Mouse (Mus musculus) heart, postnatal 10 days (tissue): ENCODE data around the gene Adamtsl1. TPM values are rescaled to one million over a fixed set of nuclear protein-coding genes. Genes with fewer than 3 reads are reported as not detected.

Experiments used
- DNase-seq, 2 experiments: peaks; one replicate each; pipeline ENCODE4 v3.0.0; 2021
- intact Hi-C: fragments of 180-260 bp; cut with DNase I; formaldehyde crosslinking; loops from one replicate; pipeline ENCODE4 v1.15.1; 2025
- total RNA-seq, 2 experiments: library from RNA; stranded (reverse); gene quantifications; 2 replicates each; pipeline ENCODE4 v1.2.3; 2021

Adamtsl1 gene
- total RNA-seq, 2 experiments from 2014 or later = 4.9 TPM

DNA sequence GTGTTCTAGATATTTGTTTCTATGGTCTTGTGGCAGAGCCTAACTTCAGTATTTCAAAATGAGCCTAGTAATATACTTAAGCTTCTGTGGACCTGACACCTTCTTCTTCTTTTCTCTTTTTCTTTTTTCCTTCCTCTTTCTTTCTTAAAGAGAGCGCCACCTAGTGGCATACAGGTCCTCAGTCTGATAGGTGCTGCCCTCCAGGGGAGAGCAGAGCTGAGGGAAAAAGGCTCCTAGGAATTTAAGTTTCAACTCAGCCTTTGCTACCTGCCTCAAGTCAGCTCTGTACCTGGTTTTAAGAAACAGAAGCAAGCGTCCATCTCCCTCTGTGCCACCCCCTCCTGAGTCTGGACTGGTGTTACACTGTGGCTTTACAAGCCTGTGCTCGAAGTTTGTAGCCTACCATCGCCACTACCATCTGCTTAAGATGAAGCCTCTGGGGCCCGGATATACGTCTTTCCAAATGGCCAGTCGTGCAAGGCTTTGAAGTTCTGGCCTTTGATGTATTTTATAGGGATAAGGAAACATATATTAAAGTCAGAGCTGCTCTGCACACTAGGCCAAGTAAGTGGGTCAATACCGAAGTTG is 510.7 kb downstream of the Adamtsl1 start:
- intact Hi-C loops = loop anchor here (2.0 to 5.0 kb wide), 2 partner anchors 102 to 194 kb away; no protein-coding TSS in a partner anchor
- DNase-seq = peak; percentile 22 to 54

DNA sequence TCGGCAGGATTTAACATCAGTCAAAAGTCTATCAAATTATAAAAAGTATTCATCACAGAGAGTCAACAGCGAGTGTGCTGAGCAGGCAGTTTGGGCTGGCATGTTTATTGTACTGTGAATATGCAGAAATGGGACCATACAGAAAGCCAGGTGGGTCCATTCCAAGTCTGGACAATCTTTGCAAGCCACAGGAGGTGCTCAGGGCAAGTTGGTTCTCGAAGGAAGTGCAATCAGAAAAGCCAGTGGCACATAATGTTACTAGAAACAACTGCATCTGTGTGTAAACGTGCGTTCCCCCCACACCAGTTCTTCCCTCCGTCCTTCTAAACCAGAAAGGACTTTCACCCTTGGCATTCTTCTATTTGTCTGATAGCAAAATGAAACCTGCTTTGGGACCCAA is 515.5 kb downstream of the Adamtsl1 start:
- intact Hi-C loops = loop anchor here (5.0 kb wide), 1 partner anchor 107 kb away; no protein-coding TSS in a partner anchor

DNA sequence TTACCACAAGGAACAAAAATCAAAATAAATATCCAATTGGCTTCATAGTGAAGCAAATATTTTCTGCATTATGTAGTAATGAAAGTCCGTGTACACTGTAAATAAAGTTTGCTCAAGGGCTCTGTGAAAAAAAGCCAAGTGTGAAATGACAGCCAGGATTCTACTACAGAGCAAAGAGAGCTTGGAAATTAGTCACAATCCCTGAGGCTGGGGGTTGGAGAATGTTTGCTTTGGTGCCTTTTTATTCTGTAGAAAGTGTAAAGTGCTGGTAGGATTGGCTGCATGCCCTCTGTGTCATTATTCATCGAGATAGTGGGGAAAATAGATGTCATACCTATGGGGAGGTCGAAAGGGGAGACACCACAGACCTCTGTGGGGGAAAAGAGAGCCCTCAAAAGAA is 516.2 kb downstream of the Adamtsl1 start:
- DNase-seq = peak; percentile 27 to 30

More for the DNA sequence above, 515.5 kb downstream of the Adamtsl1 start:
- DNase-seq = no peak

DNA sequence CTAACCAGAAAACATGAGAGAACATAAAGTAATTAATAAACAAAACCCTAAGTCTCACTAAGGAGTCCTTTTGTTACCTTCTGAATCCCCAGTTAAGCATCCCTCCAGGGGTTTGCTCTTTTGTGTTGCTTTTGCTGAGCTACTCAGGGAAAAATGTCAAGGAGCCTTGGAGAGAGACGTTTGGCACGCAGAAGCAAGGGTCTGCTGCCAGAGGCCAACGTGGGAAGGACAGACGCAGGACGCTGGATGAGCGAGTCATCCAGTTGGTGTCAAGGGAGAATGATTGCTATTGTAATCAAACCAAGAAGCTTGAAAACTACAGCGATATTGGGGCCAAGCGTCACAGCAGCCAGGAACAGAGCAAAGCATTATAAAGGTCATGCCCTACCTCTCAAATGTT is 517.1 kb downstream of the Adamtsl1 start:
- intact Hi-C loops = no loop called here
- DNase-seq = peak; percentile 37 to 42

More for the DNA sequence above, 516.2 kb downstream of the Adamtsl1 start:
- intact Hi-C loops = no loop called here

DNA sequence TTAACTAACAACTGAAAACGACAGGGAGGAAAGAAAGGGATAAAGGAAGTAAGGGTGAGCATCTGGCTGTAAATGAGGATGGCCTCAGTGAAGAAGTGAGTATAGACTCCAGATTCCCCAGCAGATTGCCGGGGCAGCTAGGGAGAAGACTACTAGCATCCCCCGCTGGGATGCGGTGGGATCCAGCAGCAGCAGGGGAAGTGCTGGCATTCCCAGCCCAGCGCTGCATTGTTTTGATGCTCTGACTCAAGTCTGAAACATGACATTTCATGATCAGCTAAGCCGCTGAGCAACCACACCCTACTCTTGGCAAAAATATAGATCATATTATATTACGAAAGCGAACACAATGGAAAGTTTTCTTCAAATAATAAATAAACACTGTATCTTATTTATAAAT is 526.9 kb downstream of the Adamtsl1 start:
- DNase-seq = no peak
- intact Hi-C loops = loop anchor here (5.0 kb wide), 1 partner anchor 501 kb away; no protein-coding TSS in a partner anchor

DNA sequence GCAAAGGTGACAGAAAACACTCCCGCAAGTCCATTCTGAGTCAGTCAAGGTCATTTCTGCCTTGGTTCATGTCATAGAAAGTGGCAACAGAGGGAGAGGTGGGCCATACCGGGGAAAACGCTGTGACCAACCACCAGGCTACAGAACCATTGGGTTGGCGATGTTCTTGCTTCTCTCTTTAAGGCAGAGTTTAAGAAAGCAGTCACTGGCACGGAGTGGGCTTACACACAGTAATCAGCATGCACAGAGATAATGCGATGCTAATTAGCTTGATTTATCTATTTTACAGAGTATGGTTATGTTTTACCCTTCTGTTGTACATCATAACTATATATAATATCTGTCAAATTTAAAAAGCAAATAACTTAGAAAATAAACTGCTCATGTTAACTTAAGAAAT is 531.5 kb downstream of the Adamtsl1 start:
- intact Hi-C loops = no loop called here

DNA sequence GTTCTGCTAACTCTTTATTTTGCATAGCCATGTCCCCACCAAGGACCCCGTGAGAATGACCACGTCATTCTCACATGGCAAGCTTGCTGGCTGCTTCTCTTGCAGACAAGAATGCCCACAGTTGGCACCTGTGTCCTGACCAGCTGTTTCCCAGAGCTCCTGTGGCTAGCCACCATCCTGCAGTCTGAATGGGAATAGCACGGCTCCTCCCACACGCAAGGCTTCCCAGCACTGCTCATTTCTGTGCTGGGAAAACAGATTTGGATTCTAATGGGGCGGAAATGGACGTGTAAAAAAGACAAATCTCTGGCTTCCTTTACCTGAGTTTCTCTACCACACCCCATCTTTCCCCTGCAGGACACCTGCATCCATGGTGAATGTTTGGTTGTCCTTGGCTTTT is 531.9 kb downstream of the Adamtsl1 start:
- intact Hi-C loops = no loop called here
- no peak for DNase-seq

More for the DNA sequence above, 531.5 kb downstream of the Adamtsl1 start:
- no peak for DNase-seq

DNA sequence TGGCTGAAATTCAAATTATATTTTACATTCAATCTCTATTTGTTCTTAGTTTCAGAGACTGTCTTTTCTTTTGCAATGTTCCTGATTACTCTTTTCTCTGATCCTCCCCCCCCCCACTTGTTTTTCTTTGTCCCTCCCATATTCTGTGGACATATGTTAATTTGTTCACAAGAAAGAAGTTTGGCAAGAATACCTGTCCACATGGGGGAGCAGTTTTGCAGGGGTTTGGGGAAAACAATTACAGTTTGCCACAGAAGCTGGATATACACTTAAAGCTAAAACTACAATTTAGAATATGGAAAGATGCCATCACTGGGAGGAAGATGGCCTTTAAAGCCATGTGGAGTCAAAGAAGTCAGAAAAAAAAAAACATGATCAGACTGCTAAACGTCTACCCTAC is 532.9 kb downstream of the Adamtsl1 start:
- intact Hi-C loops = no loop called here
- peak in 1 of 2 experiments; percentile 12 for DNase-seq

DNA sequence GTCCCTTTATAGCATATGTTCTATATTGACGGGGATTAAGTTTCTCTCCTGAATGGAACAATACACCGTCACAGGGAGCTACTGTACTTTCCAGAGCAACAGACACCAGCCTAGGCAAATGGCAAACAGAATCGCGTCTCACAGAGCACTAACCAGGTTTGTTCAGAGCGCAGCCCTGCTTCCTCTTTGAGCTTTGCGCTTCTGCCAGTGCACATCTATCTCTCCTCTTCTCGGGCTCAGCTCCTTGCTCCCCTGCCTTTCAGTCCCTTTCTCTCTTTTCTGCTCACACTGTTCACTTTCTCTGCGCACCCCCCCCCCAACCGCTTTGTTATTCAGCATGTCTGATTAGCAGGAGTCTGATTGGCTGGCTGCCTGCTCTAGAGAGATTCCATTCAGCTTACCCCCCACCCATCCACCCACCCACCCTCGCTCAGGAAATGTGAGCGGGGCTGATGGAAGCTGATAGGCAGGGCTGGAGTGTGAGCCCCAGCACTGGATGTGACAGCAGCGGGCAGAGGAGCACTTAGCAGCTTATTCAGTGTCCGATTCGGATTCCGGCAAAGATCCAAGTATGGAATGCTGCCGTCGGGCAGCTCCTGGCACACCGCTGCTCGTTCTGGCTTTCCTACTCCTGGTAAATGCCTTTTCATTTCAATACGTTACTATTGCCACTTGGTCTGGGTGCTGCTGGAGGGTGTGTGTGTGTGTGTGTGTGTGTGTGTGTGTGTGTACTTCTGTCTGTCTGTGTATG is 539.7 kb downstream of the Adamtsl1 start:
- intact Hi-C loops = loop anchor here (10.0 kb wide), 1 partner anchor 431 kb away; no protein-coding TSS in a partner anchor
- DNase-seq = peak; percentile 59 to 64

DNA sequence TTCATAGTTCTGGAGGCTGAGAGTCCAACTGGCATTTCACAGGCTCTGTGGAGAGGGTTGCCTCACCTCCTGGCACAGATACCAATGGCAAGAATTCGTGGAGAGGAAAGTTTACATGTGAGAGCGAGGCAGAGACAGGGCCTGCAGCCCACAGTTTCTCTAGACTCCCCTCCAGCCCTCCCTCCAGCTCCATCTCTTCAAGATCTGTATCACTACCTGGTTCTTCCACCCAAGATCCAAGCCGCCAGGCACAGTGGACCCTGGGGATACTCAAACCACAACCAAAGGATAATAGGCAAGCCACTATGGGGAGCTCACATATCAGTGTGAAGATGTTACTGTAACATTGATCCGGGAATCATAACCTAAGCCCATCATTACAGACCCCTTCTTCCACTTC is 546.6 kb downstream of the Adamtsl1 start:
- DNase-seq = no peak
- intact Hi-C loops = no loop called here

DNA sequence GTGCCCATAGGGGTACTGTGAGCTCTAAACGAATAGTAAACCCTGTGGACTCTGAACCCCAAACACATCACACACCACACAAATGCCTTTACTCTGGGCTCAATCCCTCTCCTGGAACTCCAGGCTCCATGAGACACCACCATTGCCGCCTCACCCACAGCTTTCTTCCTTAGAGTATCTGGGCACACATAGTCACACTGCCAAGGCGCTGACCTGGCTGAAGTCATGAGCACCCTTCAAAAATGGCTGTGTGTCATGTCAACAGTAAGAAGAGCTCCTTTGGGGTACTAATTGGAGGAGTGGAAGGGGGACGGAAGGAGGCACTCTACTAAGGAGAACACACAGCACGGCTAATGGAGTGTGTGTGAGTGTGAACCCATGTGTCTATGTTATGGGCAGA is 554.4 kb downstream of the Adamtsl1 start:
- intact Hi-C loops = no loop called here
- DNase-seq = no peak

DNA sequence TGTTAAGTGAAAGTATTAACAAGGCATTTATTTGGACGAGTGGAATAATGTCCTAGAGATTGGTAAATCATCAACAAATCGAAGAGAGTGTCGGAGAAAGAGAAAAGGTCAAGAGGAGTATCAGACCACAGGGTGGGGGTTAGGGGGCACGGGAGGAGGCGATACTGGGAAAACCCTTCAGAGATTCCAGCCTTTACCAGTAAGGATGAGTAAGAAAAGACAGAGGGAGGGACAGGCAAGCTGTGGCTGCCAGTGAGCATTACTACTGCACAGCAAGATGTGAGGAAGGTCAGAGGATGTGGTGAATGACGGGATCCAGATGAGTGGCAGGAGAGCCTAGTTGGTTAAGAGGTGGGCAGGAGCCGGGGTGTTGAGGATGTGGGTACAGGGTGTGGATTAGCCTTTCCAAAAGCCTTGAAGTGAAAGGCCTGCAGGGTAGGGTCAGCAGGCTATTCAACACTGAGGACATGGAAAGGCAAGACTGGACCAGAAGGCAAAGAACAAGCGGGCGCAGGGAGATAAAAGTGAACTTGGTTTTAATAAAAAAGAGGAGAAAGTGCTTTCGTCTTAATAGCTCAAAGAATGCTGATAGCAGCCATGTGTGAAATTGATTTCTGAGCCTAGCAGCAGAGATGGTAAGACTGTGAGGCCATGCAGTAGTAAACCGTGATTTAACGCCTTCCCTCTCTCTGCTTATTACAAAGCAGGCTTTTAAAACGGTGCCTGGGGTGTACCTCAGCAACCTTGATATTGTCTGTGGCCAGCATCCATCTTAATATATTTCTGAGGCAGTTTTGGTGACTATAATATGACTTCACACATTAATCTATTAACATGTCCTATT is 555.1 kb downstream of the Adamtsl1 start:
- intact Hi-C loops = no loop called here
- no peak for DNase-seq

DNA sequence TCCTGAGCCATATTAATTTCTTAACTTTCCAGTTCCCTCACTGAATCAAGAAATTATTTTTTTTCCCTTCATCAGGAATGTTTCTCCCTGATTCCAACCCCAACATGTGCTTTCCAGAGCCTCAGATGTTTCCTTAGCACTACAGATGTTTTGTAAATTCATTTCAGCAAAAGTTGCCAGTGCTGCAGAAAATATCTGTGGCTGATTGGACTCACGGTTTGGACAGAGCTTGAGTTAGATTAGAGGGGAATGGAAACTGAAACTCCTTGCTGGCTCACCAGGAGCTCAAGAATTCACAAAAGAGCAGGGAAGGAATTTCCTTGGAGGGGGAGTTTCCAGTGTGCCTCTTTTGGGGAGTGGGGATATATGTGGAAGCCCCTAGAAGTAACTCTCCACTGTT is 560.9 kb downstream of the Adamtsl1 start:
- DNase-seq = peak; percentile 24 to 31
- intact Hi-C loops = no loop called here

DNA sequence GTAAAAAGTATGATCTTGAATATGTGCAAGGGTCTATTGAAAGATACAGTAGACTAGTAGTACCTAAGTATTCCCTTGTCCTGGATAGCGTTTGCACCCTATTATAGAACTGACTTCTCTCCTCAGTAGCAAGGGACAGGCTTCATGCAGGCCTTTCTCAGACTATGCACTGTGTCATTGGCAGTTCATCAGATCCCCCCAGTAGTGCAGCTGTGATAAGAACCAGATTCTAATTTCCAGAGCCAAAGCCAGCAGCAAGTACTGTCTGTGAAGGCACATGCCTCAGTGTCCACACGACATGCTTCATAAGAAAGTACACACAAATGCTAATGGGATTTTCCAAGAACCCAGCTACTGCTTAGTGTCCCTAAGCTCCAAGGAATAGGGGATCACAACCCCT is 563.4 kb downstream of the Adamtsl1 start:
- intact Hi-C loops = no loop called here
- DNase-seq = no peak

DNA sequence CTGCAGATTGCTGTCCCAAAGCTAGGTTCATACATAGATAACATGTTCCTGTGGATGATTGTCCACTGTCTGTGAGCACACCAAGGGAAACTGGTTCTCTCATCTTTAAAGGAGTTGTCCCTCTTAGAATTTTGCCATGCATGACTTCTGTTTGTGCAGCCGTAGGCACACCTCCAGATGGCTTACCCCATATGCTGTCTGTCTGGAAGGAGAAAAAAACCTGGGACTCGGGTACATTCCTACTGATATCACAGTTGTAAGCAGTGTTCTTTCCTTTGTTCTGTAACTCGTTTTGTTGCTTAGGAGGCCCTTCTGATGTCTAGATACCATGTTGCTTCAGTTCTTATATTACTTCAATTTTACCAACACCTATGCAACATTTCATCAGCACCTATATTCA is 563.9 kb downstream of the Adamtsl1 start:
- DNase-seq = no peak
- intact Hi-C loops = no loop called here

DNA sequence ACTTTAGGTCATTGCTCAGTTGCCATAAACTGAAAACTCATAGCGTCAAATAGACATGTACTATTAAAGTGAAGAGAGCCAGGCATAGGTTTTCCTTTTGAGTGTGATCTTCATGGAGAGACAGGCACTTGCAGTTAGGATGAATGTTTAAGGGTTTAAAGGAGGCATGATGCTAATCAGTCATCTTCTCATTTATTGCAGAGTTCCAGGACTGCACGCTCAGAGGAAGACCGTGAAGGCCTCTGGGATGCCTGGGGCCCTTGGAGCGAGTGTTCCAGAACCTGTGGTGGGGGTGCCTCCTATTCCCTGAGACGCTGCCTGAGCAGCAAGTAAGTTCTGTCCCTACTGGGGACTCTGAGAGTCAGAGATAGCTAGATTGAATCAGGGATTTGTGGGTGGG is 573.5 kb downstream of the Adamtsl1 start:
- intact Hi-C loops = no loop called here
- DNase-seq = no peak

DNA sequence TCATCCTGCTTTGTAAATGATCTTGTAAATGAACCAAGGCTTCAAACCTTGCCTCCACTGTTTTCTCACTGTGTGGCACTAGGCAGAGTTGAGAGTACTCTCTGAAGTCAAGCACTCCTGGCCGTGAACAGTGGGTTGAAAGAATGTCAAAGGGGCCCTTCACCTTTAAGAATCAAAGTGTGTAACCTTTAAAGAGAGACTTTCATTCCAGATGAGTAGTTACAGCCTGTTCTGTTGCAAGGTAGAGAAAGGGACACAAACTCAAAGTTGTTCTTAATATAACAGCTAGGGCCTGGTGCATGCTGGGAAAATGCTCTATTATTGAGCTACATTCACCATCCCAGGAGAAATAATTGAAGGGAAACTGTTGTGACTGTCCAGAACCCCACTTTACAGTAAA is 589.2 kb downstream of the Adamtsl1 start:
- intact Hi-C loops = no loop called here

DNA sequence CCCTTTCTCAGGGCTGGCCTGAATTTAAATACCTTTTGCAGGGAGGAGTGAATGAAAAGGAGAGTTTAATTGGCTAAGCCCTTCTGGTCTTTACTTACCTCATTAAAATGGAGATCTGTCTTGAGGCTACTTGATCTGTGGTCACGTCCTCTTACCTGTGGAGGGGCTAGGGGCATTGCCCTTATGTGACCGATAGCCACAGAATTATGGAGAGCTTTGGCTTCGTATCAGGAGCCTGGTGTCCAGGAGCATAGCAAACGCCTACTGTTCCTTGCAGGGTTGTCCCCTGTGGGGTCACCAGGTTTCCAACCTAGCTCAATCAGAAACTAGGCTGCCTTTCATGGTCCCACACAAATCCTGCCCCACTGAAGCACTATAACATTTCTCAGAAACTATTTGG is 594.4 kb downstream of the Adamtsl1 start:
- DNase-seq = no peak
- intact Hi-C loops = no loop called here

More for the DNA sequence above, 589.2 kb downstream of the Adamtsl1 start:
- DNase-seq = no peak

DNA sequence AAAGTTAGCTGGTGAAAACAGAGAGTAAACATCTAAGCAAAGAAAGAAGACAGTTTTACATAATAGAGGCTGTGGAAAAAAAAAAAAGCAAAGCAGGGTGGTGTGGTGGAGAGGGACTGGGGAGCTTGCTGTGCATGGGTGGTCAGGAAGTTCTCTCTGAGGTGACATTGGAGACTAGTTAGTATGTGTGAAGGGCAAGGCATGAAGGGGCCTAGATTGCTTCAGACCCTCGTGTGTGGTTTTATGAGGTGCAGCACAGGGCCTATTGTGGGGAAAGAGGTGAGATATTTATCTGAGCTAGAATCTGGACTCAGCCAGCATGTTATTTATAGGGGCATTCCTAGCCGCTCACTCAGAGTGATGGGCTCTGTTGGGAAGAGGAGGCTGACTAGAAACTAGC is 605.1 kb downstream of the Adamtsl1 start:
- no peak for DNase-seq
- intact Hi-C loops = no loop called here

DNA sequence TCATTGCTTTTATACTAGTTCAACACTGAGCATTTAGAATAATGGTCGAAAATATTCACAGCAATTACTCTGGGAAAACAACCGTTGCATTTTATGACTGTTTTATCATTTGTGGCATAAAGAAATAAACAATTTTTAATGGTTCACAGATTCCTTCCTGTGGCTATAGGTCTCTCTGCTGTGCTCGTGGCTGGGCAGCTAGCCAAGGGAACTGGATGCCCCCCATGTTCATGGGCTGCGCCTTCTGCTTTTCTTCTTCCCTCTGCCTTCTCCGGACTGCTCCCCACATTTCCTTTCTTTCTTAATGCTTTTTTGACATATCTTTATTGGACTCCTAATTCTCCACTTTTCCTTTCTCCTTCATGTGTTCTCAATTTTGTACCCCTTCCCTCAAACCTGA is 608.5 kb downstream of the Adamtsl1 start:
- DNase-seq = no peak
- intact Hi-C loops = no loop called here

DNA sequence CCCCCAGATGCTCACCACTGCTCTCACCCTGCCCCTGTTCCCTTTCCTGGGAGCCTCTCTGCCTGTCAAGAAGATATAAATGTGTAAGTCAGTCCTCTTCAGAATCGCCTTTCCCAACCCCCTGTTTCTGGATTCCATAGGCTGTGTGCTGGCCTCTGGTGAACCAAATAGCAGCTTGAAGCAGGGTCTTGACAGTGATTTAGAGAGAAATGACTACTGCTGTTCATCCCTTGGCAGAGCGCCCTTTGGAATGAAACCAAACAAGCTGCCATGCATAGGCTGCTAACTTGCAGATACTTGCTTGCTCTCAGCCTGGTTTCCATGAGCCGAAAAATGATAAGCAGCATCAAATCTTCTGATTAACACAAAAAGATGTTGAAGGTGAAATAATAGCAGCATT is 610.4 kb downstream of the Adamtsl1 start:
- DNase-seq = peak in 1 of 2 experiments; percentile 10
- intact Hi-C loops = no loop called here
